Mouse (Mus musculus) monocyte, adult 59 days (primary cell): ENCODE measurements around the gene Tmem106c. TPM values are rescaled to one million over a fixed set of nuclear protein-coding genes. Genes with fewer than 3 reads are reported as not detected.

Source experiments
- total RNA-seq, 2 experiments: library from RNA; stranded (reverse); gene quantifications; one replicate each; pipeline ENCODE4 v1.2.4; 2023

Gene Tmem106c
- 10 to 100 TPM; 23.1 to 27.8 TPM for total RNA-seq

GRCm38 (mm10) chr15:97963989-97964835 is at the start of gene Tmem106c:
TSS of gene Tmem106c (plus strand) at chr15:97964200.

GRCm38 (mm10) chr15:98003822-98004739 is 40.1 kb downstream of the Tmem106c start, which contains the start of gene Col2a1:
TSS of gene Col2a1 (minus strand) at chr15:98004695.

Other genes starting within 250 kb of the Tmem106c start
- gene Endou, start 232.9 kb upstream of the Tmem106c start, total RNA-seq: not detected
- 1 to 10 TPM; 2.4 to 3.3 TPM for gene Rapgef3, start 196.2 kb upstream of the Tmem106c start, total RNA-seq
- 100 to 1,000 TPM in 1 of 2 experiments, 10 to 100 TPM in 1; 76.3 to 103 TPM for gene Slc48a1, start 185.7 kb upstream of the Tmem106c start, total RNA-seq
- 10 to 100 TPM; 24.9 to 25.8 TPM for gene Hdac7, start 119.7 kb upstream of the Tmem106c start, total RNA-seq
- 1 to 10 TPM; 1.8 to 2.2 TPM for gene Vdr, start 53.6 kb upstream of the Tmem106c start, total RNA-seq
- under 1 TPM in 1 of 2 experiments, not detected in 1; 0.15 TPM for gene Col2a1, start 40.5 kb downstream of the Tmem106c start, total RNA-seq
- gene Pfkm, start 128.4 kb downstream of the Tmem106c start, total RNA-seq: 1 to 10 TPM; 5.6 to 6.6 TPM
- gene Senp1, start 129.5 kb downstream of the Tmem106c start, total RNA-seq: 10 to 100 TPM; 37.6 to 39.5 TPM
- 10 to 100 TPM; 23.3 to 23.4 TPM for gene Asb8, start 201.4 kb downstream of the Tmem106c start, total RNA-seq
- gene Ccdc184, start 203.0 kb downstream of the Tmem106c start, total RNA-seq: not detected
- not detected for gene Olfr288, start 231.3 kb downstream of the Tmem106c start, total RNA-seq